Mouse (Mus musculus) T-helper 1 cell (primary cell): ENCODE data around the gene St3gal4.

Experiments used
- in situ Hi-C: fragments of 300-600 bp; cut with MboI, MseI; formaldehyde crosslinking; loops from one replicate; pipeline ENCODE4 v1.15.1; 2025; ENCODE audit warnings: high pct_unique_total_duplicates

Gene St3gal4

DNA sequence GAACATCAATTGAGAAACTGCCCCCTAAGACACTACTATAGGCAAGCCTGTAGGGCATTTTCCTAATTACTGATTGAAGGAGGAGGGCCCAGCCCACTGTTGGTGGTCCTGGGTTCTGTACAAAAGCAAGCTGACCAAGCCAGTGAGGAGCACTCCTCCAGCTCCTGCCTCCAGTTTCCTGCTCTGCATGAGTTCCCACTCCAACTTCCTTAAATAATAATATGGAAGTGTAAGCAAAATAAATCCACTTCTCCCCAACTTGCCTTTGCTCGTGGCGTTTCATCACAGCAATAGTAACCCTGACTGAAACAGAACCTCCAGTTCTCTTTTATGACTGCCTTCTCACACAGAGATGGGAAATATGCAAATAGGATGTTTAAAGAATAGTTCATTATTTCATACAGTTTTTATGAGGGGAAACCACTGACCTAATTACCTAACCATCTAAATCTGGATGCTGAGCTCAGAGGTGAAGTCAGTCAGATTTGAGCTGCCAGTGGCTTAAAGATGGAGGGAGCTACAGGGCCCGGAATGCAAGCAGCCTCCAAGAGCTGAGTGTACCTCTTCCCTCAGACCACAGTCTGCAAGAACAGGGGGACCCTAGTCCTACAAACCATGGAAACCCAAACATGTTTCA, 69.1 kb downstream of the St3gal4 start:
- in situ Hi-C loops: no loop called here

DNA sequence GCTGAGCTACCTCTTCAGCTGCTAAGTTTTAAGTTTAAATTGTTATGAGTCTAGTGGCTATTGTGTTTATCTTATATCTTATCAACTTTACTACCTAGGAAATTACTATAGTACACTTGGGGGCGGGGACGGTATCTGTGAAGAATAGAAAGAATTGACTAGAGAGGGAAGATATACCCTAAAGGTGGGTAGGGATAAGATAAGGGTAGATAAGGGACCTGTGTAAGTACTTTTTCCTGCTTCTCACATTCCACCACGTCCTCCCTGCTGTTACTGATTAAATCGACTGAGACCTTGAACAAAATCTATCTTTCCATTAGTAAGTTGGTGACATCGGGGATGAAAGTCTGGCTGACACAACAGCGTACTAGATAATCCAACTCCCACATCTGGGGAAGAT, 70.6 kb downstream of the St3gal4 start:
- in situ Hi-C loops: no loop called here

DNA sequence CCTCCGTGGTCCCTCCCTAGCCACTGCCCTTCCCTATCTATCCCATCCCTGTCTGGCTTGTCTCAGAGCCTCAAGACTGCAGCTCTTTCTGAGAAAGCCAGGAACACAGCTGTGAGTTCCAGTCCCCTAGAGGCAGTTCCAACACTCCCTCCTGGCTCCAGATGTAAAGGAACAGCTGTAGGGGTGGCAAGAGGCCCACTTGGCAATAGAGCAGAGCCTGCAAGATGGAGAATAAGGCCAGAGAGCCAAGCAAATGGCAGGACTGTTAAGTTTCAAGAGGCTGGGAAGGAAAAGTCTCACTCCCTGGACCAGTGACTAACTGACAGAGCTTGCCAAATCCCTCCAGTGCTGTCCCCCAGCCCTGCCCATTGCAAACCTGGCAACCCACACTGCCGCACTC, 73.3 kb downstream of the St3gal4 start:
- in situ Hi-C loops: no loop called here

DNA sequence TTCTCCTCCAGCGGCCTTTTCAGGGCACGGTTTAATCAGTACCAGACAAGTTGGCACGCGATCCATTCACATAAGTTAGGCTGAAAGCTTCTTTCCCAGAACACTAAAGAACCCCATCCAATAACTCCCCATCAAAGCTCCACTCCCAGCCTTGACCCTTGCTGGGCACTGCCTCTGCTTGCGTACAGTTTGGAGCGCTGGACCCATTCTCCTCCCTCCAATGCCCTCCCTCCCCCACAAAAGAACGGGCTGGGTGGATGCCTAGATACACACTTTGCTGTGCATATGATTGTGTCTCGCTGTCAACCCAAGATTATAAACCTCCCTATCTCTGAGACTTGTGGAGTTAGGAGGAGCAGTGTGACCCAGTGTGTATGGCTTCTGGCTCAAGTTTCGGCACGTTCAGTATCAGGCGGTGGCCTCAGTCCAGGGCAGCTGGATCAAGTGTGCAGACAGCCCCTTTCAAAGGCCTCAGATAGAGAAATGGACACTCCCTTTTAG, 74.0 kb downstream of the St3gal4 start:
- in situ Hi-C loops: no loop called here

DNA sequence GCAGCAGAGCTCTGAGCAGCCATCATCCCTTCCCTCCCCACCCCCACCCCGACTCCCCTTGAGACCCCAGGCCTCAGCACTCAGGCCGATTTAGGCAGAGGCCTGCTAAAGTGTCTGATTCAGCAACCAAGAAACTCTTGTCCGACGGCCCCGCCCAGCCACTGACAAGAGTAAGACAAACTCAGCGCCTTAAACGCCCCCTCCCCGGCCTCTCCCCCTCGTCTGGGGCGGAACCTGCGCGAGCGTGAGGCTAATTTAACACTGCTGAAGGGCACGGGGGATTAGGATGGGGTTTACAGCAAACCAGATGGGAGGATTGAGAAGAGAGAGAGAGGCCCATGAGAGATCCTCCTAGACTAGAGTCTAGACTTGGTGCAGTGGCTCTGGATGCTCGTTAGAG, 74.6 kb downstream of the St3gal4 start:
- in situ Hi-C loops: no loop called here

DNA sequence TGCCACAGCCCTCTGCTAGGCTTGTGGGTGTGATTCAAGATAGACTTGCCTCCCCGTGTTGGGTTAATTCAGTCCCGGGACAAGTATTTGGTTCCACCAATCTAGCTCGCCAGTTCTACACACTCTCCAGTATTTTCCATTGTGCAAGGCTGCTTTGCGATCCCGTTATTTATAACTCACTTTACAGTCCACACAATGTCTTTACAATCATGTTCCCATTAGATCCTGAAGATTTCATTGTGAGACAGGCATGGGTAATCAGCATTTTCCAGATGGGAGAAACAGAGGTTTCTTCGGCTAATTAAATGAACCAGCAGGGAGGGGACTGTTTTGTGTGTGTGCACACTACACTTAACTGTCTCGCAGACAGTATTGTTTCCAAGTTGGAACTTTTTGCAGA, 75.4 kb downstream of the St3gal4 start:
- in situ Hi-C loops: no loop called here

DNA sequence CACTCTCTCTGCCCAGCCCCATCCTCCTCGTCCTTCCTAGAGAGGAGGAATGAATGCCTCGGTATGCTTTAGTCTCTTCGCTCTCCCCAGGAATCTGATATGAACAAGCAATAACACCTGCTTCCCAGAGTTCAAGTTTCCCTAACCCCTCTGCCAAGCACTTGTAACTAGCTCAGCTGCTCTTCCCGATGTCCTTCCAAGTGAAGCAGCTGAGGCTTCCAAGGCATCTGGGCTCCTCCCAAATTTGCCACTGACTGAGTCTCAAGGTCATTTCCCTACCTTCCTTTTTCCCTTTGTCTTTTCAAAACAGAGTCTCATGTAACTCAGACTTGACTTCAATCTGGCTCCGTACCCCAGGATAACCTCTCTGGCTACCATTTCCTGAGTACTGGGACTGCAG, 77.6 kb downstream of the St3gal4 start:
- in situ Hi-C loops: no loop called here

DNA sequence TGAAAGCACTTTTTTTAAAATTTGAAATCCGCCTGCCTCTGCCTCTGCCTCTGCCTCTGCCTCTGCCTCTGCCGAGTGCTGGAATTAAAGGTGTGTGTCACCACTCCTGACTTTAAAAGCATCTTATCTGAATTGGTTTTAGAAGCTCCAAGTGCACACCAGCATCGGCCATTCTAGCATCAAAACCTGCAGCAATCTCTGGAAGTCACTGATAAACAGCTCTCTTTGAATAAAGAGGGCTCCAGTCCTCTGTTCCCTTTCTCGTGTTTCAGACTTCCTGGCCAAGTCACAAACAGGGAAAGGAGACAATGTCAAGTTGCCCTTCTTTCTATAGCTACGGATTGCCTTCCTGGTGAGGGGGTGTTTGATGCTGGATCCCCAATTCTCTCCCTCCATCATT, 79.2 kb downstream of the St3gal4 start:
- in situ Hi-C loops: no loop called here

DNA sequence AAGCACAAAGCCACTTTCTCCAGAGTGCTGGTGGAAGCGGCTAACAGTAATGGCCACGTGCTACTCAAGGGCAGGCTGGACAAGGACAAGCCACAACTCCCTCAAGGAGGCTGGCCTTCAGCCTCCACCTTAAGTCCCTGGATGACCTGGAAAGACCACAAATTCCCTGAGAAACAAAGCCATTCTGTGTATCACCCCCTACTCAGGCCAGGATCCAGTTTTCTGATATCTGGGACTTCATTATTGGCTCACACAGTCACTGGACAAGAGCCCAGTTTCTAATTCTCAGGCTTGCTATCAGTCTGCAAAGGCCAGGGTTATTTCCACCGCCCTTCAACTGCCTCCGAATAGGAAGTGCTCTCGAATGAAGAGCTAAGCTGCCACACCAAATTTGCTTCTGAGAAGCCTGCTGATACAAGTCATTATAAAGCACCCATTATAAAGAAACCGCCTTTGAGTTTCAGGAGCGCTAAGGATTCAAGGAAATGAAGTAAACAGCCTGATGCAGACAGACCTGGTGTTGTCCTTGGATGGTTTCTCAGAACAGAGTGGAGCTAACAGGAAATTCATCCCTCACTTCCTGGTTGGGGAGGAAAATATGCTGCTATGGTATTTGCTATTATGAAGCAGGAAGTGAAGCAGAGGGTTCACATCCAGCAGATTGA, 80.0 kb downstream of the St3gal4 start:
- in situ Hi-C loops: no loop called here

DNA sequence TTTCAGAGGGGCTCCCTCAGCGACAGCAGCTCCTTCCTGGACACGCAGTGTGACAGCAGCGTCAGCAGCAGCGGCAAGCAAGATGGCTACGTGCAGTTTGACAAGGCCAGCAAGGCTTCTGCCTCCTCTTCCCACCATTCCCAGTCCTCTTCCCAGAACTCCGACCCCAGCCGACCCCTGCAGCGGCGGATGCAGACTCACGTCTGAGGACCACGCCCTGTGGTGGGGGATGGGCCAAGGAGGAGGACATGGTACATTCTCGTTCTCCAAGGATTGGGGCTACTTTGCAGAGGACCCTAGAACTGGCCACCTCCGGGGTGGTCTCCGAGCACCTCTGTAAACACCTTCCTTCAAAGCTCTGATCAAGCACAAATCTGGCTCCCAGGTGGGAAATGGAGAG, 84.0 kb downstream of the St3gal4 start:
- in situ Hi-C loops: no loop called here

DNA sequence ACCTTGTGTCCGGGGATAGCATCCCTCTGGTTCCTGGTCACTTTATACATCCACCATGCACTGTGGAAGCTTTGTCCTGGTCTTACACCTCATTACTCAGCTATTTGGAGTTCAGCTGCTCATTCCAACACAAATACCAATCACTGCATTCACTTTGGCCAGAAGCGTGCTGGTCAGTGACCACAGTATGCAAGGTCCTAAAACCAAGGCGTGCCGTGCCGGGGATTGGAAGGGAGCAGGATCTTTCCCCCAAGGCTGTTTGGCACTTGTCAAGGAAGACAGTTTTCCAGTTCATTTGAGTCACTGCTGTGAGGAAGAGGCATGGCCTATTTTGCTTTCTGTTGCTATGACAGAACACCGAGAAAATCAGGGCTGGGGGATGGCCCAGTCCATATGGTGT, 86.6 kb downstream of the St3gal4 start:
- in situ Hi-C loops: no loop called here

DNA sequence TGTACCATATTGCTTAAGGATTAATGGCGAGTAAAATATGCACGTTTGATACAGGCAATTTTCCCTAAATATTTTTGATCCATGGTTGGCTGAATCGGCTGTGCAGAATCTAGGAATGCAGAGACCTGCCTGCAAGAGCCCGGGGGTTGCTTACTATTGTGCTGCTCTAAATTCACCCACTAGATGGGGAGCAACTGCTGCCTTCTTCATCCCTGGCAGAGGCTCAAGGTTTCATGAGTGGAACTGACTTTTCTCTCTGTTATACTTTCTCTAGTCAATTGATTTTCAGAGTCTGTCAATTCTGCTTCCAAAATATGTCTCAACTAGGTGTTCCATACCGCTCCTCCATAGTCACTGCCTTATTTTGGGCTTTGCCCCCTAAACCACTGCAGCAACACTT, 88.2 kb downstream of the St3gal4 start:
- in situ Hi-C loops: no loop called here

DNA sequence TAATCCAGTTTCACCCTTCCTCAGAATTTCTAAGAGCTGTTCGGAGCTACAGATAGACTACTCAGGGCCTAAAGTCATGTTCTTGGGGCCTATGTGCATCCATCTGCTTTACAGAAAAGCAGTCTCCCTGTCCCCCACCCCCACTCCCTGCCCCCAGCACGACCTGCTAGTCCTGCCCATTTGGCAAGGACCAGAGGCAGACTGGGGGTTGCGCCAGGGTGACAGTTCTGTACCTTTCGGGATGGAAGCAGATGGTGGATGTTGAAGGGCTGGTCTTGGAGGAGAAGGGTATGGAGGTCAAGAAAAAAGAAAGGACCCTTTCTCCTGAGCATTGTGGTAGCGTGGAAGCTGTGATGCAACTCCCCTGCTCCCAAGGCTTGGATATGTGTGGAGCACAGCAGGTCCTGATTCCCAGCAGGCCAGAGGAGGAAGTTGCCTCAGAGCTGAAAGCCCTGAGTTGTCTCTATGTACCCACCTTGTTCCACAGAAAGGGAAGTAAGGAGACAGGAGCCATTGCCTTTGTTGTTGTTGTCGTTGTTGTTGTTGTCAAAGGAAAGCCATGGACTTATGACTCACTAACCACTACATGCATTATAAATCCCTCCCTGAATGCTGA, 91.6 kb downstream of the St3gal4 start:
- in situ Hi-C loops: no loop called here

DNA sequence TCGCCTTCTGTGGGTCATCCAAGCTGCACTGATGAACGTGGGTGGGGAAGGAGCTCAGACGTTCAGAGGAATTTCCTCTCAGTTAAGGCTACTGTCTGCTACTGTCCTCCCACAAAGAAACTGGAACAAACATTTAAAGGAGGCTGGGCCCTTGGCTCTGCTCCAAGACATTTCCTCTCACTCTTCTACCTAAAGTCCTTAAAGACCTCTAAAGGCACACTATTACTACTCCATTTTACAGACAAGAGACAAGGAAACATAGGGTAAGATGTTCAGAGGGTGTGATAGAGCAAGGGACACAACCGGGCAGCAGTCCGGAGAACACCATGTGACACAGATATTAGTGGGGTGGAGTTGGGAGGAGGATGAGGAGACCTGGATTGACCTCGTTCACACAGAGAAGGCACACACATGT, 92.2 kb downstream of the St3gal4 start:
- in situ Hi-C loops: no loop called here

DNA sequence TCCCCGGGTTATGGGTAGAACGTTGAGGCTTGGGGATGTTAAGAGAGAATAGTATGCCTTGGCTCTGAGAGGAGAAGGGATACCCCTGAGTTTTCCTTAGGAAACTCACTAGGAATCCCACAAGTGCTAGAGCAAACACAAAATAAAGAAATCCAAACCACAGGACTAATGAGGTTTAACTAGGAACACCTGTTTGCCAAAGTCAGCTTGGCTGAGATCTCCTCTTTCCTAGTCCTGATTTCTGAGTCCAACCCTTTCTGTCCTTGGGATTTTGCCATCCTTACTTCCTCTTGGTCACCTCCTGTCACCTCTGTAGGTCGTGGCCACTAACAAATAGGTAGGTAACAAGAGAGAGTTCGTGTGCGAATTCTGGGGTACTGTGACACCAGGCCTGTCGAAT, 92.8 kb downstream of the St3gal4 start:
- in situ Hi-C loops: no loop called here

DNA sequence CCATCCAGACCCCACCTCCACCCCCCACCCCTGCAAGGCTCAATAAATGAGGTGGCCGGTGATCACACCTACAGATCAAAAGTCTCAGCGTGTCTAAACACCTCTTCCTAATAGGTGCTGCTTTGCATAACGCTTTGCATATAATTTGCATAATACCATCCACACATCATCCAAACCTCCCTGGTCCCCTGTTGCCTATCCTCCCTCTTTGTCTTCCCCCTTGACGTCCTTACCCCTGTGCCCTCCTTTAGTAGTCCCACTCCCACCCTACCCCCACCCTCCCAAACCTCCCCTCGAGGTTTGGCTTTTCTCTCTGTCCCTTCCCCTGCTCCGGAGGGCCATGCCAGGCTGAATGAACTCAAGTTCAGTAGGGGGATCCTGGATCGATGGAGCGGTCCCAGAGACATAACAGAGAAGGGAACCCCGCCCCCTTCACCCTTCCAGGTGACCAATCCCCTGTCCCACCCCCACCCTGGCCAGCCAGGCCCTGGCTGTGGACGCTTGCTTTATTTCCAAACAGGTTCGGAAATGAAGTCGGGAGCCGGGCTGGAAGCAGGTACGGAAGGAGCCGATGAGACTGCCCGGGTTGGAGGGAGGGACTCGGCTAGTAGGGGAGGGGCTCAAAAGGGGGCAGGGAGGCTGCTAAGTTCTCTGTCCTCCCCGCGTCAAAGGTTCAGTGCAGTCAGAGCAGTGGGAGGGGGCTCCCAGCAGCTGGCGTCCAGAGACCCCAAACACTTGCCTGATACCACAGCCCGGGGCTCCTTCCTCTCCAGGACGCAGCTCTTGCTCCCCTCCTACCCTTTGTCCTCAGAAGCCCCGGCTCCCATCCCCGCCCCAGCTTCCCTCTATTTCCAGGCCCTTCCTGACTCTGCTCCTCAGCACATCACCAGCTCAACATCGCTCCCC, 94.2 kb downstream of the St3gal4 start:
- in situ Hi-C loops: no loop called here

DNA sequence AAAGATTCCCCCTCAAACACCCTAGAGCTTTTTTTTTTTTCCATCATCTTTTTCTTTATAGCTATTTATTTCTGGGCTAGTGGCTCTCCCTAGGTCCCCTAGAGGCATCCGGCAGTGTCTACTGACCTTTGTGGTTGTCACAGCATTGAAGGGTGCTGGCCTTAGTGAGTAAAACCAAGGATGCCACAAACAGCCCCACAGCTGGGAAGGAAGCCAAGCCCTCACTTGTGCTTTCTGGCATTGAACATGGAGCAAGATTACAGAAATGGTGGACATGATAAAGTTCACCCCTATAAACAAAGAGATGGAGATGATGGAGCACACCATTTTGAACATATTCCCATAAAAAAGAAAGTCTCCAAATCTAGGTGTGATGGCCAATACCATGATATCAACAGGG, 97.3 kb downstream of the St3gal4 start:
- in situ Hi-C loops: no loop called here

DNA sequence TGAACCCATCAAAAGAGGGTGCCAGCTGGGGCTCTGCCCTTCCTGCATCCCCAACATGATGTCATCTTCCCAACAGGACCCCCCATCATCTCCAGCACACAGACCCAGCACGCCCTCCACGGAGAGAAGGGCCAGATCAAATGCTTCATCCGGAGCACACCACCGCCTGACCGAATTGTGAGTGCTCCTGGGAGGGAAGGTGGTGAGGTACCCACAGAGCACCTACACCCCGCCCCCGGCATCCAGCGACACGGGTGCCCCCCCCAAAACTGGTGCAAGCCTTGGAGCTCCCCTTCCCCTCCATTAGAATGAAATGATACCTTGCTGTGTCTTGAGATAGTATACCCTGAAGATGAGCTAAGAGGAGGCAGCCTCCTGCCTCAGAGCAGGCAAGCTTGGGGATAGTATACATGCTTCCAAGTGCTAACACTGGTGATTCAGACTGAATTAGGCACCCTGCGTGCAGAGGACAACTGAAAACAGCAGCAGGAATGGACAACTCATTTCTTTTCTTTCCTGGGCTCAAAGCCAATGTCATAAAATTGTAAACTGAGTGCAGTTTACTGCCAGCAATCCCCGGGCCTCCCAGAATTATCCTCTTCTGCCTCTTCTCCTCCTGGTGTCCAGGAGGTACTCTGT, 98.9 kb downstream of the St3gal4 start:
- in situ Hi-C loops: no loop called here

DNA sequence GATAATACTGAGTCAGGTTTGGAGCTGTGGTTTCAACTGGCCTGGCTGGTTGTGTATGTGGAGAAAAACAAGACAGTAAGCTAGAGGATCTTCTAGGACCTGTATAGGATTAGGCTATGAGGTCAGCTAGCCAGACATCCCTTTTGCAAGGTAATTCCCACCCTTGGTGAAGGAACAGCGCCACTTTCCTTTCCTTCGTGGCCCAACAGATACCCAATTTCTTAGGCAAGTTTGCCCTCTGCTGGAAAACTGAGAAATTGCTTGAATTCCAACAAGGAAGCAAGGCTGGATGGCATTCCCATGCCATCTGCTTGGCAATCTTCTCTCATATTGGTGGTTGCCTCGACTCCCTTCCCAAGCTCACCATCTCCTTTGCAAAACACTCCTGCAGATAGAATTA, 99.7 kb downstream of the St3gal4 start:
- in situ Hi-C loops: no loop called here

DNA sequence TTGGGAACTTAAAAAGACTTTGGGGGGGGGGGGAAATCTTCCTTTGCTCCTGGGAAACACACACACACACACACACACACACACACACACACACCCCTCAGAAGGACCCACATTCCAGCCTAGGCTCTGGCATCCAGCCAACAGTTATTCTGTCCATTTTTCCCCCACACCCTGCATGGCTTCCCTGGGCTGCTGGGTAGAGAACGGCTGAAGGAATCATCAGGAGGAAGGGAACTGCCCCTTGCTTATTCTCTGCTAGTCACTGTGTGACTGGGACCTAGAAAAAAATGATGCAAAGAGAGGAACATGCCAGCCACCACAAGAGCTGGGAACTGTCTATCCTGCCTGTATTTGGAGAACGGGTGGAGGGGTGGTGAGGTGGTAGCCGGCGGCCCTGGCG, 101.0 kb downstream of the St3gal4 start:
- in situ Hi-C loops: no loop called here

DNA sequence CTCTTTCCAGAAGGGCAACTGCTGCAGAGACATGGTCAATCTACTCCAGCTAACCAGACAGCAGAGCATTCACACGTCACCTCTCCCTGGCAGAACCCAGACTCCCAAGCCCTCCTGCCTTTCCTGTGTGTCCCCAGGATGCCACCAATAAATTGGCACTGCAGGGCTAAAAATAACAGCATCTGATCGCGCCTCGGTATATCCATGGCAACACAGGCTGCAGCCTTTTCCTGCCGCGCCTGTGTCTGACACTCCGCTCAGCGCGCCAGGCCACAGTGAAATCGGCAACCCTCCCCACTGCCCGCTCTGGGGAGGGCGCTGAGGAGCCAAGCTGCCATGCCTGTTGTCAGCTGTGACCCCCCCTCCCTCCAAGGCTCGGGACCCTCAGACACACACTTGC, 101.5 kb downstream of the St3gal4 start:
- in situ Hi-C loops: no loop called here

DNA sequence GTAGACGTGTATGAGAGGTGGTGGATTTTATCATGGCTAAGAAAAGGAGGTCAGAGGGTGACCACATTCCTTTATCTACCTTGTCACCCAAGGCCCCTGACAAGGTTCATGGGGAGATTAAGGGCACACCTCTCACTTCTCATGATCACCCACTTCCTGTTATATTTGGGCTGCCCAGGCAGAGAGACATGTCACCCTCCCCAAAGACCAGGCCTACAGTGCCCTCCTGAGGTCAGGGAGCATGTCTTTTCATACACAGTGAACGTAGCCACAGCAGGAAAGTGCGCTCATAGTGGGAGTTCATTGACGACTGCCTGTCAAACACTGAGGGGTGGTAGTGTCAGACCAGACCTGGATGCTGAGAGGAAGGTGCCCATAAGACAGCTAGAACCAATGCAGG, 102.3 kb downstream of the St3gal4 start:
- in situ Hi-C loops: no loop called here
